9 mouse cellular contexts compared by ENCODE assay signal in genomic region chr4:102439401-102440118, GRCm38 (mm10).
DNase-seq lines count a peak whose midpoint lies in the region; ATAC-seq and TF ChIP-seq lines count a peak whose summit lies in the region.
"Had no signal": no experiment of that assay in that cellular context is flagged by ENCODE, and none has a peak within 500 bp of the region (broad histone marks: within the 10 kb centered on the region; RNA-seq: fewer than 3 reads in every experiment).

No protein-coding gene starts in this region.

- intact Hi-C loops in heart, postnatal 14 days (cut with DNase I) = no loop called here
- intact Hi-C loops in gastrocnemius, postnatal 14 days (cut with DNase I; ENCODE audit: low total_unique reads) = no loop called here

- no peaks in the 10 kb centered on the region for H3K36me3 ChIP-seq in intestine, embryonic 14.5 days (ENCODE audit: control insufficient read depth, insufficient read depth, low read length)
- no peaks in the 10 kb centered on the region for H3K36me3 ChIP-seq in intestine, postnatal 0 days (ENCODE audit: control insufficient read depth, insufficient read depth)
- H3K36me3 ChIP-seq: hindbrain, embryonic 15.5 days had no signal

- WGBS in intestine, embryonic 14.5 days = 46% methylated on average over 5 of the region's 5 CpGs
- WGBS in intestine, postnatal 0 days = 50% methylated on average over 5 of the region's 5 CpGs
- 34% methylated on average over 5 of the region's 5 CpGs for WGBS in olfactory bulb, adult 2 months

- 0 out of 2 replicates have a peak, but pooled peaks have one; percentile 58 for ATAC-seq in intestine, embryonic 14.5 days (replicated peaks; ENCODE audit: low FRiP score, low TSS enrichment, low read depth)
- ATAC-seq in intestine, postnatal 0 days = no peak

- no peak for TF ChIP-seq POLR2A in olfactory bulb, adult 2 months (IDR thresholded peaks at IDR 0.05; ENCODE audit: insufficient read depth, low read depth, low read length)

- H3K27ac ChIP-seq in intestine, embryonic 14.5 days (ENCODE audit: low read depth) = peak overlapping the region; percentile 51; the same call in 1 of the 2 replicates
- H3K27ac ChIP-seq in intestine, postnatal 0 days (ENCODE audit: low read depth, low read length) = no peak overlapping the region
- peak overlapping the region; percentile 62 for H3K27ac ChIP-seq in olfactory bulb, adult 2 months (ENCODE audit: insufficient read depth, low read depth, low read length)
- H3K27ac ChIP-seq: hindbrain, embryonic 15.5 days had no signal

- H3K9ac ChIP-seq in intestine, embryonic 14.5 days (ENCODE audit: low read length) = no peak overlapping the region
- no peak overlapping the region for H3K9ac ChIP-seq in intestine, postnatal 0 days (ENCODE audit: low read depth, low read length)
- H3K9ac ChIP-seq: hindbrain, embryonic 15.5 days had no signal

- H3K4me2 ChIP-seq in intestine, embryonic 14.5 days (ENCODE audit: low read length) = no peak overlapping the region
- H3K4me2 ChIP-seq in intestine, postnatal 0 days (replicated peaks; ENCODE audit: low read depth) = no peak overlapping the region
- H3K4me2 ChIP-seq: hindbrain, embryonic 15.5 days had no signal

- peak; percentile 65 for DNase-seq in intestine, embryonic 14.5 days (ENCODE audit: low spot score)
- peak; percentile 18 for DNase-seq in A20 (ENCODE audit: low read depth, low spot score)
- DNase-seq in cerebellum, postnatal 14 days = peak; percentile 42 to 43
- peak; percentile 45 to 54 for DNase-seq in heart, postnatal 14 days
- no peak for DNase-seq in layer of hippocampus, adult 11-12 months (ENCODE audit: low spot score)
- no peak for DNase-seq in gastrocnemius, postnatal 14 days

- H3K4me3 ChIP-seq in intestine, embryonic 14.5 days (ENCODE audit: low read depth, low read length) = no peak overlapping the region
- no peak overlapping the region for H3K4me3 ChIP-seq in intestine, postnatal 0 days (ENCODE audit: low read depth, low read length)
- no peak overlapping the region for H3K4me3 ChIP-seq in olfactory bulb, adult 2 months (ENCODE audit: insufficient read depth, low read depth, low read length)
- H3K4me3 ChIP-seq: hindbrain, embryonic 15.5 days had no signal

- H3K9me3 ChIP-seq in intestine, embryonic 14.5 days (ENCODE audit: control insufficient read depth, low read length) = no peaks in the 10 kb centered on the region
- no peaks in the 10 kb centered on the region for H3K9me3 ChIP-seq in intestine, postnatal 0 days (ENCODE audit: control insufficient read depth)
- H3K9me3 ChIP-seq: hindbrain, embryonic 15.5 days had no signal

- H3K4me1 ChIP-seq in intestine, embryonic 14.5 days (replicated peaks; ENCODE audit: control insufficient read depth, insufficient read depth, low read length) = peaks cover 20% of the 10 kb centered on the region
- peaks cover 5% of the 10 kb centered on the region; the same call in 1 of the 2 replicates for H3K4me1 ChIP-seq in intestine, postnatal 0 days (replicated peaks; ENCODE audit: control insufficient read depth, insufficient read depth, low read length)
- H3K4me1 ChIP-seq in olfactory bulb, adult 2 months (ENCODE audit: control insufficient read depth, insufficient read depth, low read length) = peaks cover 4% of the 10 kb centered on the region

- no peaks in the 10 kb centered on the region for H3K27me3 ChIP-seq in intestine, embryonic 14.5 days (replicated peaks; ENCODE audit: control insufficient read depth, insufficient read depth, low read length)
- no peaks in the 10 kb centered on the region for H3K27me3 ChIP-seq in intestine, postnatal 0 days (replicated peaks; ENCODE audit: control insufficient read depth, insufficient read depth, low read length)
- H3K27me3 ChIP-seq: hindbrain, embryonic 15.5 days had no signal

- TF ChIP-seq CTCF in intestine, postnatal 0 days (IDR thresholded peaks at IDR 0.05; ENCODE audit: low read depth) = no peak
- TF ChIP-seq CTCF in olfactory bulb, adult 2 months (IDR thresholded peaks at IDR 0.05; ENCODE audit: insufficient read depth, low read depth, low read length) = no peak

Comparison
In these comparisons a context has a peak if more than half of its experiments do, and no peak if none do; other contexts are left out.
1. DNase-seq: peak in intestine, embryonic 14.5 days (single experiment), A20 (single experiment), cerebellum, postnatal 14 days (2 of 2) and heart, postnatal 14 days (2 of 2); none in layer of hippocampus, adult 11-12 months (single experiment) and gastrocnemius, postnatal 14 days (single experiment).